Mouse (Mus musculus) erythroblast, embryonic 14.5 days (primary cell): ENCODE measurements around the gene Dnajc5.

Experiments used
- GATA1 ChIP-seq: IDR thresholded peaks from 2 replicates; pipeline ENCODE4 v1.6.1; 2012; ENCODE audit warnings: low read length, inconsistent platforms, mixed read lengths
- TAL1 ChIP-seq: IDR thresholded peaks from 3 replicates; pipeline ENCODE4 v1.6.1; 2012; ENCODE audit warnings: low read length, inconsistent platforms, mixed read lengths

GRCm38 (mm10) chr2:181593042-181593421 is 72.7 kb downstream of the Dnajc5 start:
- TF ChIP-seq TAL1: no peak
- no peak for TF ChIP-seq GATA1
